Mouse (Mus musculus) layer of hippocampus, adult 2 months (tissue): Measurements from ENCODE around the gene Rorb. TPM values are rescaled to one million over a fixed set of nuclear protein-coding genes. Genes with fewer than 3 reads are reported as not detected.

Experiments
- DNase-seq, 2 experiments: peaks; one replicate each; pipeline ENCODE4 v3.0.0; 2022; ENCODE audit warnings: low spot score in 2 of 2
- H3K27ac ChIP-seq: fragments of 200-600 bp; 2 replicates; pipeline ENCODE4 v1.8.1; 2022
- H3K4me3 ChIP-seq: fragments of 200-600 bp; 2 replicates; pipeline ENCODE4 v1.8.1; 2022; ENCODE audit warnings: mild to moderate bottlenecking
- CTCF ChIP-seq: fragments of 200-600 bp; conservative IDR thresholded peaks from 2 replicates; pipeline ENCODE4 v1.8.1; 2022; ENCODE audit warnings: antibody characterized with exemption, mild to moderate bottlenecking, moderate library complexity
- total RNA-seq, 2 experiments: library from RNA; stranded (reverse); gene quantifications; 2 replicates each; pipeline ENCODE4 v1.2.3; 2021

Rorb gene
- total RNA-seq, 2 experiments from 2014 or later, result 18.2 to 21.6 TPM

GRCm38 (mm10) chr19:19089427-19089826 lies 21.6 kb downstream of the Rorb start:
- no peak overlapping the region for H3K27ac ChIP-seq
- no peak for TF ChIP-seq CTCF
- no peak for DNase-seq
- H3K4me3 ChIP-seq, result no peak overlapping the region

GRCm38 (mm10) chr19:19077880-19078279 lies 33.1 kb downstream of the Rorb start:
- Histone ChIP-seq H3K4me3 (no peak overlapping the region), H3K27ac (no peak overlapping the region)
- DNase-seq, result no peak
- no peak for TF ChIP-seq CTCF

GRCm38 (mm10) chr19:19074756-19075155 lies 36.2 kb downstream of the Rorb start:
- DNase-seq, result no peak
- TF ChIP-seq CTCF, result no peak
- Histone ChIP-seq H3K27ac (0 out of 2 replicates have a peak overlapping the region, but pooled peaks have one; percentile 36), H3K4me3 (no peak overlapping the region)

GRCm38 (mm10) chr19:19058710-19059398 lies 52.1 kb downstream of the Rorb start:
- H3K27ac ChIP-seq, result no peak overlapping the region

GRCm38 (mm10) chr19:19058201-19058600 lies 52.8 kb downstream of the Rorb start:
- no peak overlapping the region for H3K27ac ChIP-seq
- no peak for TF ChIP-seq CTCF
- H3K4me3 ChIP-seq, result no peak overlapping the region
- no peak for DNase-seq

More at GRCm38 (mm10) chr19:19058710-19059398, 52.1 kb downstream of the Rorb start:
- no peak for TF ChIP-seq CTCF
- H3K4me3 ChIP-seq, result no peak overlapping the region
- no peak for DNase-seq

- peak in 1 of 2 experiments; percentile 12 for DNase-seq
Measured at GRCm38 (mm10) chr19:19043138-19043537, 67.9 kb downstream of the Rorb start.

GRCm38 (mm10) chr19:19040800-19041199 lies 70.2 kb downstream of the Rorb start:
- no peak for DNase-seq
- H3K4me3 ChIP-seq, result no peak overlapping the region
- no peak for TF ChIP-seq CTCF

More at GRCm38 (mm10) chr19:19043138-19043537, 67.9 kb downstream of the Rorb start:
- no peak overlapping the region for H3K27ac ChIP-seq
- H3K4me3 ChIP-seq, result no peak overlapping the region
- TF ChIP-seq CTCF, result peak; percentile 83

GRCm38 (mm10) chr19:19034482-19035315 lies 76.3 kb downstream of the Rorb start:
- no peak for TF ChIP-seq CTCF
- no peak overlapping the region for H3K4me3 ChIP-seq
- DNase-seq, result no peak
- no peak overlapping the region for H3K27ac ChIP-seq

More at GRCm38 (mm10) chr19:19040800-19041199, 70.2 kb downstream of the Rorb start:
- H3K27ac ChIP-seq, result no peak overlapping the region

GRCm38 (mm10) chr19:19033974-19034373 lies 77.0 kb downstream of the Rorb start:
- no peak for TF ChIP-seq CTCF

GRCm38 (mm10) chr19:19005144-19005543 lies 105.9 kb downstream of the Rorb start:
- no peak overlapping the region for H3K4me3 ChIP-seq
- no peak for TF ChIP-seq CTCF
- peak; percentile 63 to 79 for DNase-seq
- H3K27ac ChIP-seq, result no peak overlapping the region

More at GRCm38 (mm10) chr19:19033974-19034373, 77.0 kb downstream of the Rorb start:
- no peak for DNase-seq
- Histone ChIP-seq H3K4me3 (no peak overlapping the region), H3K27ac (no peak overlapping the region)

- TF ChIP-seq CTCF, result no peak
- Histone ChIP-seq H3K4me3 (no peak overlapping the region), H3K27ac (no peak overlapping the region)
- no peak for DNase-seq
Measured at GRCm38 (mm10) chr19:19004023-19004656, 106.9 kb downstream of the Rorb start.

- no peak overlapping the region for H3K4me3 ChIP-seq
- TF ChIP-seq CTCF, result no peak
- no peak overlapping the region for H3K27ac ChIP-seq
- DNase-seq, result no peak
Measured at GRCm38 (mm10) chr19:18998966-18999365, 112.0 kb downstream of the Rorb start.

GRCm38 (mm10) chr19:18997711-18998110 lies 113.3 kb downstream of the Rorb start:
- TF ChIP-seq CTCF, result no peak
- DNase-seq, result no peak

More at GRCm38 (mm10) chr19:18997711-18998110, 113.3 kb downstream of the Rorb start:
- Histone ChIP-seq H3K4me3 (no peak overlapping the region), H3K27ac (no peak overlapping the region)
